Mouse (Mus musculus) Patski (cell line): ENCODE results near the gene Gpkow. TPM values are rescaled to one million over a fixed set of nuclear protein-coding genes. Genes with fewer than 3 reads are reported as not detected.
"Not testable (repeated sequence)": the region's sequence is repeated elsewhere in the genome, so short reads cannot be mapped to it uniquely, and the experiment has no call there.

Experiments used
- ATAC-seq: fragments of 100-300 bp; one replicate; pipeline ENCODE4 v1.8.0; 2021
- CTCF ChIA-PET: fragments of 350-600 bp; sonication (Branson Sonifier 250); formaldehyde crosslinking; loops from one replicate; lab custom pipeline; 2022; ENCODE audit warnings: inconsistent platforms; lab: Charles Lee
- POLR2A ChIA-PET: fragments of 350-600 bp; sonication (Branson Sonifier 250); formaldehyde crosslinking; loops from one replicate; lab custom pipeline; 2022; ENCODE audit warnings: antibody characterized with exemption, inconsistent platforms; lab: Charles Lee
- DNase-seq: peaks from one replicate; pipeline ENCODE4 v3.0.0-alpha.2; 2011; ENCODE audit warnings: low read depth, low spot score
- H3K27me3 ChIP-seq: fragments of 371-371 bp; one replicate; pipeline ENCODE4 v1.5.1; 2021
- CTCF ChIP-seq: fragments of 100-300 bp; IDR thresholded peaks from one replicate; pipeline ENCODE4 v1.5.1; 2021
- in situ Hi-C: fragments of 300-500 bp; cut with MboI; formaldehyde crosslinking; loops from 3 replicates; pipeline ENCODE4 v1.11.1; 2018; ENCODE audit warnings: low pct_unique_long_range_greater_than_20kb, mixed read lengths
- polyA plus RNA-seq: library from polyadenylated mRNA; unstranded; gene quantifications from one replicate; pipeline ENCODE4 v1.2.3, GENCODE M21; 2021

Gene Gpkow
- polyA plus RNA-seq, 1 experiment from 2014 or later, result 36.4 TPM

GRCm38 (mm10) chrX:7744940-7745339, 48.0 kb downstream of the Gpkow start:
- POLR2A ChIA-PET, result no interaction called here
- no peak for TF ChIP-seq CTCF
- H3K27me3 ChIP-seq, result no peaks in the 10 kb centered on the region
- in situ Hi-C loops, result no loop called here
- CTCF ChIA-PET, result interaction anchor here (1.0 kb wide), 1 partner anchor 9 kb away, joined by 3 read pairs; no protein-coding TSS in a partner anchor
- ATAC-seq (no peak), DNase-seq (no peak)

DNA sequence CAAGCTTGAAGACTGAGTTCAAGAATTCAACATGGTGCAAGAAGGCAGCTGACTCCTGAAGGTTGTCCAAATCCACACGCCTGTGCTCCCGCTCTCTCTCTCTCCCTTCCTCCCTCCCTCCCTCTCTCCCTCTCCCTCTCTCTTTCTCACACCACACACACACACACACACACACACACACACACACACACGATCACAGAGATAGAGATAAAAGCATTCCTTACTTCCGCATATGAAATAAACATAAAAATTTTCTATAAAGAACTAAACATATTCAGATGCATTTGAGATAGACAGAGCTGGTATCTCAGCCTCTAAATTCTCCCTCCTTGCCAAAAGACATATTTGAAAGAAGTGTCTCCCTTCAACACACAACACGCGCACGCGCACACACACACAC, 48.5 kb downstream of the Gpkow start:
- no peak for DNase-seq
- in situ Hi-C loops, result no loop called here
- ATAC-seq, result no peak
- H3K27me3 ChIP-seq, result no peaks in the 10 kb centered on the region
- CTCF ChIA-PET, result interaction anchor here (1.0 kb wide), 1 partner anchor 9 kb away, joined by 3 read pairs; no protein-coding TSS in a partner anchor
- TF ChIP-seq CTCF, result no peak
- POLR2A ChIA-PET, result no interaction called here

DNA sequence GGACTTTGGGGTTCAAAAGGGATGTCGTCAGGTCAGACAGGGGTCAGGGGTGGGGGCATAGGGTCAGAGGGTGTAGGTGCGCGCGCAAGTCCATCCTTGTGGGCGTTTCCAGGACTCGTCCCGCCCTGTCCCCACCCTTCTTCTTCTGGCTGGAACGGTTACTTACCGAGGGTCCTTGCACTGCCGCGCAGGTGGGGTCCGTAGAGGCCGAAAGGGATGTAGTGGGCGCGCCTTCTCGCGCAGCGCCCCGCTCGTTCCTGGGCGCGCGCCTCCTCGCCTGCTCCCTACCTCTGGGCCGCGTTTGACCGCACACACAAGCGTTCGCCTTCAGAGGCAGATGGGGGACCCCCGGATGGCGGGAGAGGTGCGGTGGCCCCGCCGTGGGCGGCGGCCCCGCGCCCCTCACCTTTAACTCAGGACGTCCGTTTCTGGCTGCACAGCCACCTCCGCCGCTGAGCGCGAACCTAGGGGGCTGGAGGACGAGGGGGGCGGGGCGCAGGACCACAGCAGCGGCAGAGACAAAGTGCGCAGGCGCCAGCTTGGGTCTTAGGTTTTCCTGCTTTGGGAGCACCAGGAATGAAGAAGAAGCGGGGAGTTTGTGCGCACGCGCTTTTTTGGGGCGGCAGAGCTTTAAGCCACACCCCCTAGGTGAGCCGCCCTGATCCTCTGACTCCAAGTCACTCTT, 53.6 kb downstream of the Gpkow start, which contains the start of gene Ccdc120:
TSS of gene Ccdc120 (minus strand) at position 474 of the 685 bp plus-strand sequence.
- in situ Hi-C loops, result no loop called here
- peak; percentile 70 for ATAC-seq
- CTCF ChIA-PET, result interaction anchor here (0.9 to 1.3 kb wide), 3 partner anchors 13 to 27 kb away, joined by 3 to 4 read pairs (median 3); no protein-coding TSS in a partner anchor
- DNase-seq, result no peak
- POLR2A ChIA-PET, result no interaction called here
- H3K27me3 ChIP-seq, result peaks cover 2% of the 10 kb centered on the region
- TF ChIP-seq CTCF, result no peak

DNA sequence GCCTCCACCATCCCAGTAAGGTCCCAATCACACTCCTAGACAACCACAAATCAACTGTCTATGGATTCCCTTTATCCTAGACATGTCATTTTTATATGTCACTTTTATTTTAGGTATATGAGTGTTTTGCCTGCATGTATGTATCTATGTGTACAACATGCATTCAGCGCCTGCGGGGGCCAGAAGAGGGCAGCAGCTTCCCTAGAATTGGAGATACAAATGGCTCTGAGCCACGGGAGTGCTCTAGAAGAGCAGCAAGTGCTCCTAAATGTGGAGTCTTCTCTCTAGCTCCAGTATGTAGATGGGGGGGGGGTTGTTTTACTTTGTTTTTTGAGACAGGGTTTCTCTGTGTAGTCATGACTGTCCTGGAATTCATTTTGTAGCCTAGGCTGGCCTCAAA, 56.7 kb downstream of the Gpkow start:
- ChIA-PET CTCF (interaction anchor here (0.8 to 1.1 kb wide), 2 partner anchors 24 to 38 kb away, joined by 3 to 4 read pairs; no protein-coding TSS in a partner anchor), POLR2A (interaction anchor here (0.6 kb wide), 1 partner anchor 173 kb away, joined by 3 read pairs; no protein-coding TSS in a partner anchor)
- peak; percentile 67 for ATAC-seq
- DNase-seq, in situ Hi-C loops, H3K27me3 ChIP-seq: not testable (repeated sequence)

Other genes with a start within 250 kb of the Gpkow start
- gene Foxp3, start 123.5 kb upstream of the Gpkow start, polyA plus RNA-seq, result 0.17 TPM
- 11.2 TPM for gene Ppp1r3f, start 122.8 kb upstream of the Gpkow start, polyA plus RNA-seq
- gene Ccdc22, start 91.6 kb upstream of the Gpkow start, polyA plus RNA-seq, result 38.4 TPM
- gene Cacna1f, start 90.0 kb upstream of the Gpkow start, polyA plus RNA-seq, result not detected
- gene Syp, start 58.7 kb upstream of the Gpkow start, polyA plus RNA-seq, result 1.1 TPM
- gene Prickle3, start 39.9 kb upstream of the Gpkow start, polyA plus RNA-seq, result 0.05 TPM
- gene Plp2, start 25.7 kb upstream of the Gpkow start, polyA plus RNA-seq, result 124 TPM
- 0.06 TPM for gene Magix, start 15.9 kb upstream of the Gpkow start, polyA plus RNA-seq
- 53.9 TPM for gene Wdr45, start 17.2 kb downstream of the Gpkow start, polyA plus RNA-seq
- not detected for gene Gm45208, start 25.1 kb downstream of the Gpkow start, polyA plus RNA-seq
- gene Praf2, start 31.3 kb downstream of the Gpkow start, polyA plus RNA-seq, result 58.7 TPM
- gene Ccdc120, start 53.8 kb downstream of the Gpkow start, polyA plus RNA-seq, result 19.6 TPM
- 53.5 TPM for gene Tfe3, start 65.4 kb downstream of the Gpkow start, polyA plus RNA-seq
- gene Gripap1, start 92.6 kb downstream of the Gpkow start, polyA plus RNA-seq, result 63.2 TPM
- gene Kcnd1, start 125.2 kb downstream of the Gpkow start, polyA plus RNA-seq, result 4.5 TPM
- gene Otud5, start 144.2 kb downstream of the Gpkow start, polyA plus RNA-seq, result 83.0 TPM
- 11.6 TPM for gene Pim2, start 181.1 kb downstream of the Gpkow start, polyA plus RNA-seq
- 52.7 TPM for gene Slc35a2, start 186.9 kb downstream of the Gpkow start, polyA plus RNA-seq
- 71.3 TPM for gene Pqbp1, start 202.1 kb downstream of the Gpkow start, polyA plus RNA-seq
- gene Timm17b, start 202.2 kb downstream of the Gpkow start, polyA plus RNA-seq, result 57.1 TPM
- gene Gm10491, start 210.7 kb downstream of the Gpkow start, polyA plus RNA-seq, result not detected
- not detected for gene Gm10490, start 212.4 kb downstream of the Gpkow start, polyA plus RNA-seq
- gene Pcsk1n, start 222.7 kb downstream of the Gpkow start, polyA plus RNA-seq, result not detected
- gene Eras, start 231.5 kb downstream of the Gpkow start, polyA plus RNA-seq, result not detected